Mouse (Mus musculus): ENCODE data around the gene Fam78a. TPM values are rescaled to one million over a fixed set of nuclear protein-coding genes. Genes with fewer than 3 reads are reported as not detected.

The Fam78a gene
- polyA plus RNA-seq, 1 experiment from 2014 or later, result 27.6 TPM

DNA sequence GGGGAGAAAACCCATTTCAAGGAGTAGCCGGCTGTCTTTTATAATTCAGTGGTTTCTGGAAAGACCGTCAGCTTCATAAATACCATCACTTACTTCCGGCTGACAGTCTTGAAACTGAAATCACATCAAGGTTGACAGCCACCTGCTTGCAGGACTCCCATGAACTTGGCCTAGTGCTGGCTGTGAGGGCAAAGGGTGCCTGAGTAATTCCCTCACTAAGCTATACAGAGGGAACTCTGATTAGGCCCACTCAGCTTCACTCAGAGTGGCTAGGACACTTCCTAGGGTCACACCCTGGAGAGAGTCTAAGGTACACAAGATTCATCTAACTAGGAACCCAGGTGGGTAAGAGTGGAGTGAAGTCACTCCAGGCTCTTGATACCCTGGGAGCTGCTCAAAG, 4.0 kb downstream of the Fam78a start:
- Histone ChIP-seq H3K9ac (ENCODE audit: low read length) (peak overlapping the region; percentile 58), H3K27me3 (ENCODE audit: control insufficient read depth, insufficient read depth, low read length) (no peaks in the 10 kb centered on the region), H3K4me1 (ENCODE audit: control insufficient read depth, insufficient read depth, low read length) (peaks cover 30% of the 10 kb centered on the region), H3K4me2 (ENCODE audit: low read depth, low read length) (peak overlapping the region; percentile 99), H3K9me3 (replicated peaks; ENCODE audit: control insufficient read depth, low read length) (no peaks in the 10 kb centered on the region), H3K36me3 (ENCODE audit: control insufficient read depth, insufficient read depth) (no peaks in the 10 kb centered on the region), H3K4me3 (ENCODE audit: low read length) (peak overlapping the region; percentile 75), H3K27ac (ENCODE audit: low read length) (peak overlapping the region; percentile 86)
- no peak for ATAC-seq (replicated peaks; ENCODE audit: extremely low read depth, insufficient read depth, low FRiP score)
- 36% methylated on average over 3 of the region's 3 CpGs for WGBS

DNA sequence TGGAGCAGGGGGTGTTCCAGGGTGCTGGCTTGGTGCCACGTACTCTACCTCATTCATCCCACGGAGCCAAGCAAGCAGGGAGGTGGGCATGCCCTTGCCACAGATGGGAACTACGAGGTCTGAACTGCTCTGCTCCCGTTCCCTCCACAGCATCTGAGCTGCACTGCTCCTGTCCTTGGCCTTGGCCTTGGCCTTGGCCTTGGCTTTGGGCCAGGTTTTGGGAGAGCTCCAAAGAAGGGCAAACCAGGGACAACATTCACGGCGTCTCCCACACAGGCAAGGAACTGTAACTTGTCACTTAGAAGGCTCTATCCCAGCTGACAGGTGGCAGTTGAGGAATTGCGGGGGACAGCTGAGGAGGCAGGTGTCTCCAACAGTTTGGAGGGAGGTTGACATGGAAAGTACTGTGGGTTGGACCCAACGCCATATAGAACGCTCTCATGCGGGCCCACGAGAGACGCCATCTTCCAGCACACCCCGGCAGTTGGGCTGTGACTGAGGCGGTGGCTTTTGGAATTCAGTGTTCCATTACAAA, 5.4 kb downstream of the Fam78a start:
- Histone ChIP-seq H3K36me3 (ENCODE audit: control insufficient read depth, insufficient read depth) (no peaks in the 10 kb centered on the region), H3K4me2 (ENCODE audit: low read depth, low read length) (peak overlapping the region; percentile 99), H3K4me1 (ENCODE audit: control insufficient read depth, insufficient read depth, low read length) (peaks cover 41% of the 10 kb centered on the region), H3K27me3 (ENCODE audit: control insufficient read depth, insufficient read depth, low read length) (no peaks in the 10 kb centered on the region), H3K9ac (ENCODE audit: low read length) (peak overlapping the region; percentile 58), H3K27ac (ENCODE audit: low read length) (peak overlapping the region; percentile 86), H3K4me3 (ENCODE audit: low read length) (peak overlapping the region; percentile 75), H3K9me3 (replicated peaks; ENCODE audit: control insufficient read depth, low read length) (no peaks in the 10 kb centered on the region)
- no peak for ATAC-seq (replicated peaks; ENCODE audit: extremely low read depth, insufficient read depth, low FRiP score)
- WGBS, result 45% methylated on average over 14 of the region's 14 CpGs

DNA sequence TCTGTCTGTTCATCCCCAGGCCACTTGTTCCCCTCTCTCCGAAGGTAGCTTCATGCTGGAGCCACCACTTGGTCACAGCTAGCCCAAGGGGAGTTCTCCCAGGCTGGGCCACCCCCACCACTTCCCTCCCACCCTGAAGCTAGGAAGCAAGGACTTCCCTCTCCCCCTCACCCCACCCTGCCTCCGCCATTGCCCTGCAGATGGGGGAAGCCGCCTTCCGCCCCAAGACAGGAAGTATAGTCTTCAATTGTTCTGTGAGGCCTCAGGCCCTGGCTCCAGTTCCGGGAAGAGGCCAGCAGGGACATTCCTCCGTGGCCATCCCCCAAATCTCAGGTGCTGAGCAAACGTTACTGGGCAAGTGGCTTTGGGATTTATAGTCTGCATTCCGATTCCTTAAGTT, 6.1 kb downstream of the Fam78a start:
- Histone ChIP-seq H3K4me3 (ENCODE audit: low read length) (peak overlapping the region; percentile 75), H3K27me3 (ENCODE audit: control insufficient read depth, insufficient read depth, low read length) (no peaks in the 10 kb centered on the region), H3K9ac (ENCODE audit: low read length) (peak overlapping the region; percentile 58), H3K9me3 (replicated peaks; ENCODE audit: control insufficient read depth, low read length) (no peaks in the 10 kb centered on the region), H3K4me1 (ENCODE audit: control insufficient read depth, insufficient read depth, low read length) (peaks cover 46% of the 10 kb centered on the region), H3K27ac (ENCODE audit: low read length) (peak overlapping the region; percentile 86), H3K36me3 (ENCODE audit: control insufficient read depth, insufficient read depth) (no peaks in the 10 kb centered on the region), H3K4me2 (ENCODE audit: low read depth, low read length) (peak overlapping the region; percentile 99)
- ATAC-seq (replicated peaks; ENCODE audit: extremely low read depth, insufficient read depth, low FRiP score), result peak; percentile 29
- 16% methylated on average over 8 of the region's 8 CpGs for WGBS

DNA sequence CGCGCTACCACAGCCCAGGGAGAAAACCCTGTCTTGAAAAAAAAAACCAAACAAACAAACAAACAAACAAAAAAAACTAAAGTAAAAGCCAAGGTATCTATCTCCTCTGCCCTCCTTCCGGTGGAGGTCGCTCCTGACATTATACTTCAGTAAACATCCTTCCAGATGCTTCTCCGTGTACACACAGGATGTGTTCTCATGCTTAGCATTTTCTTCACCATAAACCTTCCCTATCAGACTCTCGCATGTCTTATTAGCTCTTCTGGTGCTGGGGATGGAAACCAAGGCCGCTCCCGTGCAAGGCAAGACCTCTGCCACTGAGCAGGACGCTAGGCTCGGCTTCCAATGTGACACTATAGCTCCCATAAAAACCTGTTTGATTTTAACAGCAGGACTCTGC, 6.9 kb downstream of the Fam78a start:
- Histone ChIP-seq H3K9me3 (replicated peaks; ENCODE audit: control insufficient read depth, low read length) (no peaks in the 10 kb centered on the region), H3K9ac (ENCODE audit: low read length) (peak overlapping the region; percentile 58), H3K27ac (ENCODE audit: low read length) (peak overlapping the region; percentile 86), H3K4me1 (ENCODE audit: control insufficient read depth, insufficient read depth, low read length) (peaks cover 46% of the 10 kb centered on the region), H3K4me3 (ENCODE audit: low read length) (peak overlapping the region; percentile 75), H3K27me3 (ENCODE audit: control insufficient read depth, insufficient read depth, low read length) (no peaks in the 10 kb centered on the region), H3K4me2 (ENCODE audit: low read depth, low read length) (peak overlapping the region; percentile 99), H3K36me3 (ENCODE audit: control insufficient read depth, insufficient read depth) (no peaks in the 10 kb centered on the region)
- 65% methylated on average over 10 of the region's 10 CpGs for WGBS
- ATAC-seq (replicated peaks; ENCODE audit: extremely low read depth, insufficient read depth, low FRiP score), result no peak

DNA sequence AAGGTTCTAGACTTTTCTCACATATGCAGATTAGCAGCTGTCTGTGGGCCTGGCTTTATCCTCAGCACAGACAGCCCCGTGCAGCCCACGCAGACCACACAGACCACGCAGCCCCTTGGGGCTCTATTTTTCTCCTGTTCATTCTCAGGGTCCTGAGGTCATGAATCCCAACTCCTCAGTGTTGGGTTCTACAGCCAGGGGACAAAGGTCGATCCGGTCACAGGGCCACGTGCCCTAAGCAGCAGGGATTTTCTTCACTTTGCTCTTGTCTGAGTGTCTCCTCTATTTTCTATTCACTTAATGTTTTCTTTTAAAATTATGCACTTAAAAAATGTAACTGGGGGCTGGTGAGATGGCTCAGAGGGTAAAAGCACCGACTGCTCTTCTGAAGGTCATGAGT, 9.3 kb downstream of the Fam78a start:
- 65% methylated on average over 7 of the region's 7 CpGs for WGBS
- Histone ChIP-seq H3K4me3 (ENCODE audit: low read length) (no peak overlapping the region), H3K4me2 (ENCODE audit: low read depth, low read length) (no peak overlapping the region; the same call in 1 of the 2 replicates), H3K4me1 (ENCODE audit: control insufficient read depth, insufficient read depth, low read length) (peaks cover 43% of the 10 kb centered on the region), H3K36me3 (ENCODE audit: control insufficient read depth, insufficient read depth) (peaks cover 5% of the 10 kb centered on the region; the same call in 1 of the 2 replicates), H3K27me3 (ENCODE audit: control insufficient read depth, insufficient read depth, low read length) (no peaks in the 10 kb centered on the region), H3K9ac (ENCODE audit: low read length) (peak overlapping the region; percentile 43), H3K27ac (ENCODE audit: low read length) (peak overlapping the region; percentile 86), H3K9me3 (replicated peaks; ENCODE audit: control insufficient read depth, low read length) (no peaks in the 10 kb centered on the region)
- ATAC-seq (replicated peaks; ENCODE audit: extremely low read depth, insufficient read depth, low FRiP score), result no peak

DNA sequence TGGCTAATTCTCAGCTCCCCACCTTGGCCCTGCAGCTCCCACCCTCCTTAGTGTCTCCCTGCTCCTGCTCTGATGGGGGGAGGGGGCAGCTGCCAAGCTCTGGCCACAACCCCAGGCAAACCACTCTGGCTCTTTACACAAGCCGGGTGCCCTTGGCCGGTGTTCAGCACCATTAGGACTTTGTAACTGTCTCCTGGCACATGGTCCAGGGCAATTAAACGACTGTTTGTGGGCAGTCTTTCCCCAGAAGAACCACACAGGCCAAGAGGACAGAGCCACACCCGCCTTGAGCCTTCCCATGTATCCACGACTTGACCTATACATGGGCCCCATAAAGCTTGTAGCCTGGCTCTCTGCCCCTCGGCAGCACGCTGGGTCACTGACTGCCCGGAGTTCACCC, 10.3 kb downstream of the Fam78a start:
- Histone ChIP-seq H3K9me3 (replicated peaks; ENCODE audit: control insufficient read depth, low read length) (no peaks in the 10 kb centered on the region), H3K9ac (ENCODE audit: low read length) (peak overlapping the region; percentile 57), H3K36me3 (ENCODE audit: control insufficient read depth, insufficient read depth) (peaks cover 6% of the 10 kb centered on the region; the same call in 1 of the 2 replicates), H3K4me3 (ENCODE audit: low read length) (no peak overlapping the region), H3K27me3 (ENCODE audit: control insufficient read depth, insufficient read depth, low read length) (no peaks in the 10 kb centered on the region), H3K4me1 (ENCODE audit: control insufficient read depth, insufficient read depth, low read length) (peaks cover 33% of the 10 kb centered on the region), H3K4me2 (ENCODE audit: low read depth, low read length) (peak overlapping the region; percentile 37), H3K27ac (ENCODE audit: low read length) (peak overlapping the region; percentile 86)
- ATAC-seq (replicated peaks; ENCODE audit: extremely low read depth, insufficient read depth, low FRiP score), result no peak; the same call in 1 of the 2 replicates
- 40% methylated on average over 8 of the region's 8 CpGs for WGBS

DNA sequence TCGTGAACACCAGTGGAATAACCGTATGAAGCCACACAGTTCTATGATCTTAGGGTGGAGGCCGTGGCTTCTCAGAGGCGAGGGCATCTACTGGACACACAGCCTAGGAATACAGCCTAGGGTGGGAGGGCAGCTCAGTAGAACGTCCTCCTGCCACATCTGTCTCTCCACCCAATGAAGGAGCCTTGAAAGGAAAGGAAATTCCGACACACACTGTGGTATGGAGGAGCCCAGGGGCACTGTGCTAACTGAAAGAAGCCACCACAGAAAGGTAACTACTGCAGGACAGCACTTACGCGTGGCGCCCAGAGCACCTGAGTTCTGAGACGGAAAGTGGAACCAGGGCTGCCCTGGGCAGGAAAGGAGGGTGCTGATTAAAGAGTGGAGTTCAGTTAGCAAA, 13.9 kb downstream of the Fam78a start:
- H3K4me3 ChIP-seq (ENCODE audit: low read length), result no peak overlapping the region
- H3K27ac ChIP-seq (ENCODE audit: low read length), result no peak overlapping the region
- no peak for ATAC-seq (replicated peaks; ENCODE audit: extremely low read depth, insufficient read depth, low FRiP score)
- H3K9ac ChIP-seq (ENCODE audit: low read length), result no peak overlapping the region
- H3K4me2 ChIP-seq (ENCODE audit: low read depth, low read length), result no peak overlapping the region
- H3K9me3 ChIP-seq (replicated peaks; ENCODE audit: control insufficient read depth, low read length), result no peaks in the 10 kb centered on the region
- H3K27me3 ChIP-seq (ENCODE audit: control insufficient read depth, insufficient read depth, low read length), result no peaks in the 10 kb centered on the region
- peaks cover 43% of the 10 kb centered on the region for H3K4me1 ChIP-seq (ENCODE audit: control insufficient read depth, insufficient read depth, low read length)
- H3K36me3 ChIP-seq (ENCODE audit: control insufficient read depth, insufficient read depth), result peaks cover 16% of the 10 kb centered on the region
- 91% methylated on average over 10 of the region's 10 CpGs for WGBS

DNA sequence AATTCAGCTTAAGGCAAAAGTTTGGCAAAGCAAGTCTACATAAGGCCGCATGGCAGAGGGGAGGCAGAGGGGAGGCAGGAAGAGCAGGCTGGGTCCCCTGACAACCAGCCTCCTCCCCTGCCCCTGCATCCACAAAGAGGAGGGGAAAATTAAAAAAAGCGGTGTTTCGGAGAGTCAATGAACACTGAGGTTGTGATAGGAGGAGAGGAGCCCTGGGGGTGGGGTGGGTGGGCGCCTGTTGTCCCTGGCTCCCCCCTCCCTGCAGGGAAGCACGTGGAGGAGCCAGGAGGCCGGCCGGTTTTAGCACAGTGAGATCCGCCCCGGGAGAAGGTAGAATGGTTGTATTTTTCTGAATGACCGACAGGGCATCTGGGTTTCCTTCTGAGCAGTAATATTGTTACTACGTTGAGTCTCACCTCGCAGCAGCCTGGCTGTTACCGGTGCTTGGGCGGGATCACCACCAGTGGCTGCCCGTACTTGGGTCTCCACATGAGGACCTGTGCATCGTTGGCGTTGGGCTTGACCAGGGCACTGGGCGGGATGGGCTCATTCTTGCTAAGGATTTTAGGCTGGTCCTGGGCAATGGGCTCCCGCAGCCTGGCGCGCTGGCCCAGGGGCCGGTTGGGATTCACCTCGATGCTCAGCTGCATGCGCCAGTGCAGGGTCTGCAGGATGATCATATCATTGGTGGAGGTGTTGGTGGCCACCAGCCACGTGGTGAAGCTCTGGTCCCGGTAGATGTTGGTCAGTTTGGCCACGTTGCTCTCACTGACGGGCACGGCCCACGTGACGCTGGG, 15.6 kb downstream of the Fam78a start:
- Histone ChIP-seq H3K4me1 (ENCODE audit: control insufficient read depth, insufficient read depth, low read length) (peaks cover 46% of the 10 kb centered on the region), H3K4me2 (ENCODE audit: low read depth, low read length) (no peak overlapping the region), H3K9me3 (replicated peaks; ENCODE audit: control insufficient read depth, low read length) (no peaks in the 10 kb centered on the region), H3K4me3 (ENCODE audit: low read length) (no peak overlapping the region), H3K27ac (ENCODE audit: low read length) (no peak overlapping the region), H3K9ac (ENCODE audit: low read length) (no peak overlapping the region), H3K27me3 (ENCODE audit: control insufficient read depth, insufficient read depth, low read length) (no peaks in the 10 kb centered on the region), H3K36me3 (ENCODE audit: control insufficient read depth, insufficient read depth) (peaks cover 16% of the 10 kb centered on the region)
- 56% methylated on average over 31 of the region's 31 CpGs for WGBS
- ATAC-seq (replicated peaks; ENCODE audit: extremely low read depth, insufficient read depth, low FRiP score), result no peak

DNA sequence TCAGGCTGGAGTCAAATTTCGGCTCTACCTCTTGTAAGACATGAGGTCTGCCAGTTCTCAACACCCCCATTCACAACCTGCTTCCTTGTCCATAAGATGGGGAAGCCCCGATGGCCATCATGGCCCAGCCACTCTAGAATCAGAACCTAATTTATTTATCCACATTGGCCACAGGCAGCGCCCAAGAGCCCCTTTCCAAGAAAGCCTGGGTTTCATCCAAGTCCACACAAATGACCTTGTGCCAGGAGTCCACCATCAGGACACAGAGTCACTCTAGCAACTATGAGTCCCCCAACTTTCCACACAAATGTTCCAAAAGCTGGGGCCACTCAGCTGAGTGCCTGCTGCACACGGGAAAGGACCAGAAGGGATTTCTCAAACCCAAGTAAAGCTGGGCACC, 18.7 kb downstream of the Fam78a start:
- Histone ChIP-seq H3K27ac (ENCODE audit: low read length) (peak overlapping the region; percentile 95), H3K27me3 (ENCODE audit: control insufficient read depth, insufficient read depth, low read length) (no peaks in the 10 kb centered on the region), H3K4me1 (ENCODE audit: control insufficient read depth, insufficient read depth, low read length) (peaks cover 66% of the 10 kb centered on the region), H3K4me2 (ENCODE audit: low read depth, low read length) (no peak overlapping the region), H3K9ac (ENCODE audit: low read length) (0 out of 2 replicates have a peak overlapping the region, but pooled peaks have one; percentile 6), H3K9me3 (replicated peaks; ENCODE audit: control insufficient read depth, low read length) (no peaks in the 10 kb centered on the region), H3K36me3 (ENCODE audit: control insufficient read depth, insufficient read depth) (peaks cover 15% of the 10 kb centered on the region), H3K4me3 (ENCODE audit: low read length) (no peak overlapping the region)
- WGBS, result 72% methylated on average over 4 of the region's 4 CpGs
- no peak for ATAC-seq (replicated peaks; ENCODE audit: extremely low read depth, insufficient read depth, low FRiP score)
